Mouse (Mus musculus): ENCODE measurements around the gene Uap1l1.

Uap1l1 gene

DNA sequence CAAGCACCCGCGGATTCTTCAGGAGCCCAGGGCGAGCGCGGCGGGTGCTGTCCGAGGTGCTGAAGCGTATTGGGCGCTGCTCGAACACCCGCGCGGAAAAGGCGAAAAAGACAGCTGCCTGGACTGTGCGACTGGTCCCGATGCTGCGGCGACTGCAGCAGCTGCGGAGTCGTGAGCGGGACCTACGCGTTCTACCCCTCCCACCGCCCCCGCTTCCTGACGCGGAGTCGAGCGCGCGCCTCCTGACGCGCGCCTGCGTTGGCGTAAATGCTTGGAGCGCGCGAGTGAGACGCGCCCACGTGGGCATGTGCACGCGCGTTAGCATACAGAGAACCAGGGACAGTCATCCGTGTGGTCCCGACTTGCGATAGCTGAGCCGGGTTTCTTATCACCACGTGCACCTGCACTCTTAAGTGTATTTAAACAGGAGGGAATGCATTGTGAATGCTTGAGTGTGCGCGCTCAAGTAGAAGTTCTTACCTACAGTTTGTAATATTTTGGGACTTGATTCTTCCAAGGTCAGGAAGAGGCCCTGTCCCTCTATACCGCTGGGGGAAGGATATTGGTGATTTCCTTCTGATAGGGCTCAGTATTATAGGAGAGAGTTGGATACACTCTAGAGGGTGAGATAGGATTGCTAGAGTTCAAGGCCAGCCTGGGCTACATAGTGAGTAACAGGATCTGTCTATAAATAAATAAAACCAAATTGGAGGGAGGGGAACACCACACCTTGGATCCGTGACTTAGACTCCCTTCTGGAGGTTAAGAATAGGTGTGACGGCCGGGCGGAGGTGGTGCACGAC lies 46.3 kb downstream of the Uap1l1 start, which contains the start of gene Grin1:
Grin1 (minus strand) TSS at position 217 of the 803 bp plus-strand sequence.
- in situ Hi-C loops (cut with MboI, MseI) = no loop called here

DNA sequence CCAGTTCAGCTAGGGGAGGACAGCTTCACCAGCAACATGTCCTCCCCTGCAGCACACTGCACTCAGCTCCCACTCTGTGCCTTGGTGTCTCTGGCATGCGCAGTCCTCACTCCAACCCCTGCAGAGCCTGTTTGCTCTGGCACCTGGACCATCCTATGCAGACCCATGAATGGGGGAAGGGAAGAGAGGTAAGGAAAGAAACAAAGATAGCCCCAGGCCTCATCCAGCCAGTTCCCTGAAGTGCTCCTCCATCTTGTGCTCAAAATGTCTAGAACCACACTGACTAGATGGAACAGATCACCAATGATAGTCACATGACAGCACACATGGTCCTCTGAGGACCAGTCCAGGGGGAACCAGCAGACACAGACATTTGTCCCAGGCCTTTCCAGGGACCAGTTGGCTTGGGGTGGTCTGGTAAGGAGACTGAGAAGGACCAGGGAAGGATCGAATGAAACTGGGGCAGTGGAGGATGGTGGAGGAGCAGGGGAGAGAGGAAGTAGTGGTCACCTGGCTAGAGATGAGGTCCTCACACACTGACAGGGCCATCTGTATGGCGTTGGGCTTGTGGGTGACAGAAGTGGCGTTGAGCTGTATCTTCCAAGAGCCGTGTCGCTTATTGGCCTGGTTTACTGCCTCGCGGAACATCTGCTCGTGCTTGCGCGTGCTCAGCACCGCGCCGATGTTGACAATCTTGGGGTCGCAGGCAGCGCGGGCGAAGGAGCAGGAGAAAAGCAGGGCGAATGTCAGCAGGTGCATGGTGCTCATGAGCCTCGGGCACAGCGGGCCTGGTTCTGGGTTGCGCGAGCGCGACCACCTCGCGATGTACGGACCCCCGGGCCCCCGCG lies 47.1 kb downstream of the Uap1l1 start:
- in situ Hi-C loops (cut with MboI, MseI) = no loop called here

DNA sequence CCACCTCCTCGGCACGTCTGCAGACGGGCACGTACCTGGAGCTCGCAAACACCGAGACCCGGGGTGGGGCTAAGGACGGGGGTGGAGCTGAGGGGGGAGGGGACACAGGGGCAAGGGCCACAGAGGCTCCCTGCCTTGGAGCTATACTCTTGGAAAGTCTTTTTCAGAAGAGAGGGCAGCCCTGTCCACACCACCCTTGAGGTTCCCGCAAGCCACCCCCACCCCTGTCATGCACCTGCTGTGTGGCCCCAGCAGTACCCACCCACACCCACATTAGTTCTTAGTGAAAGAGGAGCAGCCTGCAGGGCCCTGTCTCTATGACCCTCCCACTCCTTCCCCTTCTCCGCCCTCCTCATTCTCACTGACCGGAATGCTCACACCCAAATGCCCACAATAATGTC lies 54.0 kb downstream of the Uap1l1 start:
- in situ Hi-C loops (cut with MboI, MseI) = no loop called here

DNA sequence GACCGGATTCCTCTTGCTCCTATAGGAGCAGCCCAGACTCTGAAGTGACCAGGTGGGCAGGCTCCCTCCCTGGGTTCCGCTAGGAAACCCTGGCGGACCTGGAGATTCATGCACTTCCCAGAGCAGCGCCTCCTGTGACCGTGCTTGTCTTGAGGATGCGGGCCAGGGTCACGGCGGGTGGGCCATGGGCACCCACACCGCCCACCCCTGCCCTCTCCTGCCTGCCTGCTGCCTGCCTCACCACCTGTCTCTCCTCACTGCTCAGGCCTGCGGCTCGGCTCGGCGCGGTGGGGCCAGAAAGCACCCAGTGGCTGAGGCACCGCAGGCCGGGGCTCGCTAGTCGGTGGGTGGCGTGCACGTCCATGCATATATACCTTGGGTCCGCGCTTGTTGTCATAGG lies 54.5 kb downstream of the Uap1l1 start:
- in situ Hi-C loops (cut with MboI, MseI) = no loop called here

DNA sequence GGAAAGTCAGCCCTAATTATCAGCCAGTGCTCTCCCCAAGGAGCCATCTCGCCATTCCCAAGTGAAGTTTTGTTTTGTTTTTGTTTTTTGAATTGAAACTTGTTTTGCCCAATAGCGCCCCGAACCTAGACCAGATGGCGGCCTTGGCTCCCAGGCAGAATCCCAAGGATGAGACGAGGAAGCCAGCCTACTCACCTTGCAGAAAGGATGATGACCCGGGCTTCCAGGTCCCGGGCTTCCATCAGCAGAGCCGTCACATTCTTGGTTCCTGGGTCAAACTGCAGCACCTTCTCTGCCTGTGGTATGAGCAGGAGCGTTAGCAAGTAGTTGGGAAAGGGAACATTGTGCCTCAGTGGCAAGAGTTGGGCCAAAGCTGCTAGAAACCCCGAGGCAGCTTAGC lies 55.3 kb downstream of the Uap1l1 start:
- in situ Hi-C loops (cut with MboI, MseI) = no loop called here

Data from T-helper 2 cell (primary cell).